Mouse (Mus musculus) naive thymus-derived CD4-positive, alpha-beta T cell, adult 2 months (primary cell): ENCODE data around the gene Yipf6.
A peak's percentile ranks its signal among the peaks of the same experiment; 100 is the strongest.

Experiments used
- DNase-seq: peaks from one replicate; pipeline ENCODE4 v3.0.0-alpha.2; 2011; ENCODE audit warnings: low read depth

Yipf6 gene

DNA sequence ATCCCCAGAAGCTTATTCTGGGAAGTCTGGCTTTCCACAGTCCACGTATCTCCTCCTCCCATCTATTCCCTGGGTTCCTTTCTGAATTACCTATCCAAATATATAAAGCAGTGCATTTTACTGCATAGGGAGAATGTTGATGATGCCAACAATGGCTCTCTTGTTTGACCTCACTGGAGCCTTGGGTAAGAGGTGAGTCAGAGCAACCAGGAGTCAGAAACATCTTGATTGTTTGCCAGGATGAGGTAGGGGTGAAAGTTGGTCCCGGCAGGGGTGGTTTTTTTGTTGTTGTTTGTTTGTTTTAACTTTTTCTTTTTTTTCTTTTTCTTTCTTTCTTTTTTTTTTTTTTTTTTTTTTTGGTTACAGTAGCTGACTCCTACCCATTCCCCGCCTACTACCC, at the start of gene Yipf6:
TSS of gene Yipf6 (plus strand) at position 216 of the 400 bp plus-strand sequence.
- no peak for DNase-seq

DNA sequence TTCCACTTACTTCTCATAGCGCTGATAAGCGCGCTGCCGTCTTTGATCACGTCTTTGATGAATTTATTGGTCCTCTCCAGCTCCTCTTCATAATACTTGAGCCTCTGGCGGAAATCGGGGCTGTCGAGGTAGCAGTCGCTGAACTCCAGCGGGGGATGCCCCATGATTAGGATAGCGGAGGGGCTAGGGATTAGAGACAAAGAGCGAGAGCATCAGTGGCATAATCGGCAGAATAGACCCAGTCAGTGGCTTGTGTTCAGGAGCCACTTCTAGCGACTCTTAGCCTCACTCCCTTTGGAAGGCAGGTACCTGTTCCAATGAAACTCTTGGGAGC, 46.1 kb upstream of the Yipf6 start:
- DNase-seq, result no peak

DNA sequence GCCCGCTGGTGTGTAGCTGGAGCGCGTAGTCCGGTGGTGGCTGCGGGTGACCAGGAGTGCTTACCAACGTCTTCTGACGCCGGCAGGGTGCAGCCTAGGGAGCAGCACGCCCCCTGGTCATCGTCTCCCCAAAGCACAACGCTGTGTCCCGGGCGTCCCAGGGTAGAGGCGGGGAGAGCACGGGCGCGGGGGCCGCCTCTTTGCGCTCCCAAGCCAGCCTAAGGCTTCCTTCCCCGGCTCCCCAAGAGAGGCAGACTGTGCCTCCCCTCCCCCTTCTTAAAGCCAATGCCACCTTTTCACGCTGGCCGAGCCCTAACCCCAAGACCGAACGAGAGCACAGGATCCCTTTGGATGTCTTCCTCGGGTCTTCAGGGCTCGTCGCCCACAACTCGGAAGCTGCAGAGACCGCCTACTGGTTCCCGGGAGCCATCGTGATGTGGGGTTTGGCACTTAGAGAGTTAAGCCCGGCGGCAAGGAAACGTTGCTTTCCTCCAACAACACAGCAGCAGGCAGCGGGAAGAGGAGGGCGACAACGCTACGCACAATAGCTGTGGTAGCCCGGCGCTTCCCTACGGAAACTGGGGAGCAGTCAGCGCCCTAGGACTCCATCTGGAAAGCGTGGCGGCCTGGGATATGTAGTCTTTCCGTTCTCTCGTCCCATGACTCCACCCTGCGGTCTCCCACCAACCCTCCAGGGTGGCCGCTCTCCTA, 45.6 kb upstream of the Yipf6 start, which contains the start of gene Ophn1:
TSS of gene Ophn1 (minus strand) at position 620 of the 711 bp plus-strand sequence.
- no peak for DNase-seq

DNA sequence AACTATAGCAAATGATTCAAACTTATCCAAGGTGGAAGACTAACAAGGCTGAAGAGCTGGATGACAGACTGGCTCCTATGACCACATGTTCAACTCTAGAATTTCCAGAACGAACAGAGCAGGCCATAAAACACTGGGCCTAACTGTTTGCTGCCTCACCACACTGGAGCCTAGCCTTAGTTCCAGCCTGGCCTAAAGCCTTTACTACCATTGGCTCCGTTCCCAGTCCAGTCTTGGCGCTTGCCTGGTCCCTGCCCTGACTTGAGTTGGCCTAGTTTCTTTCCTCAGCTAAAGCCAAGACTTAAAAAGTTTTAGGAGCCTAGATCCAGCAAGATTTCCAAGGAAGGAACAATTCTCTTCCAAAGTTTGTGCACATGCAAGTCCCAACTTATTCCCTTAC, 37.8 kb upstream of the Yipf6 start:
- DNase-seq, result no peak

DNA sequence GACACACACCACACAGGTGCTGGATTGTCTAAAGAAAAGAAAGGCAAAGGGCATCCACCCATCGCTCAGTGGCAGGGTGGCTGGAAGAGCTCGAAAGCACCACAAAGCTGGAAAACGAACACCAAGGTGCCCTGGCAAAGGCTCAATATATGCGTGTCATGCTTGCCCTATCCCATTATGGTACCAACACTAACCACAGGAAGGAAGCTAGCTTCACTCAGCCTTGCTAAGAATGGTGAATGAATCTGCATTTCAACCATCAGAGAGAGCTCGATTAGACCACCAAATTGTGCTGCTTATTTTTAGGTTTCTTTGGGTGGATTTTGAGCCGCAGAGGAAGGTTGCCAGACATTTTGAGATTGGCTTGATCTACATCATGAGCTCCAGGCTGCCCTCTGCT, 31.9 kb upstream of the Yipf6 start:
- no peak for DNase-seq

DNA sequence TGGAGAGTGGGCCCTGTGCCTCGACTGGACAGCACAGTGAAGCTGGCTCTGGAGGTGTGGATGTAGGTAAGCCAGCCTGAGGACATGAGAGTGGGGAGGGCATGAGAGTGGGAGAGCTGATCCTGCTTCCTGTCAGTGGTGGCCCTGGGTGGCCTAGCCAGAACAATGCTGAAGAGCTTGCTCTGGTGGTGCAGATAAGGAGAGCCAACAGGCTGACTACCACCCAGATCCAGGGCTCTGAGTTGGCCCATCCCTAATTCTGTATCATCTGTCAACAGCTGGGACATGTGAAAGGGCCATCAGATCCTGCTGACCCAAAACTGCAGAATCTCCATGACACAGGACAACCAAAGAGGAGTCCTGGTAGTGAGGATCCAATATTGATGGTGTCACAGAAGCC, 27.2 kb upstream of the Yipf6 start:
- DNase-seq, result no peak

DNA sequence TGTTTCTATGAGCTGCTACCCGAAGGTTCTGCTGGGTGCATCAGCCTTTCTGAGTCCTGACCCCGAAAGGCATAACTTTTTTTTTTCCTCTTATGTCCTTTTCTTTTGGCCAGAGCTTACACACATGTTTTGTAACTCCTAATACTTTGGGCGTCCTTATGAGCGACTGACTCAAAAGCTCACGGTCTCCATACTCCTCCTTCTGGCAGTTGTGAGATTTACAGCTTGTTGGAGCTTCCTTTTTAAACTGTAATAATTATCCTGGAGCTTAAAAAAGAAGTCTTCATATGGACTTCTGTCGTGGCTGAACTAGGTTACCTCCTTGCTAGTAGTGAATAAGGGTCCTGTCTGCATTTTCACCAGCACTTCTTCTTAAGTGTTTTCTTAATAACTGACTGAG, 16.7 kb upstream of the Yipf6 start:
- DNase-seq, result peak; percentile 37

DNA sequence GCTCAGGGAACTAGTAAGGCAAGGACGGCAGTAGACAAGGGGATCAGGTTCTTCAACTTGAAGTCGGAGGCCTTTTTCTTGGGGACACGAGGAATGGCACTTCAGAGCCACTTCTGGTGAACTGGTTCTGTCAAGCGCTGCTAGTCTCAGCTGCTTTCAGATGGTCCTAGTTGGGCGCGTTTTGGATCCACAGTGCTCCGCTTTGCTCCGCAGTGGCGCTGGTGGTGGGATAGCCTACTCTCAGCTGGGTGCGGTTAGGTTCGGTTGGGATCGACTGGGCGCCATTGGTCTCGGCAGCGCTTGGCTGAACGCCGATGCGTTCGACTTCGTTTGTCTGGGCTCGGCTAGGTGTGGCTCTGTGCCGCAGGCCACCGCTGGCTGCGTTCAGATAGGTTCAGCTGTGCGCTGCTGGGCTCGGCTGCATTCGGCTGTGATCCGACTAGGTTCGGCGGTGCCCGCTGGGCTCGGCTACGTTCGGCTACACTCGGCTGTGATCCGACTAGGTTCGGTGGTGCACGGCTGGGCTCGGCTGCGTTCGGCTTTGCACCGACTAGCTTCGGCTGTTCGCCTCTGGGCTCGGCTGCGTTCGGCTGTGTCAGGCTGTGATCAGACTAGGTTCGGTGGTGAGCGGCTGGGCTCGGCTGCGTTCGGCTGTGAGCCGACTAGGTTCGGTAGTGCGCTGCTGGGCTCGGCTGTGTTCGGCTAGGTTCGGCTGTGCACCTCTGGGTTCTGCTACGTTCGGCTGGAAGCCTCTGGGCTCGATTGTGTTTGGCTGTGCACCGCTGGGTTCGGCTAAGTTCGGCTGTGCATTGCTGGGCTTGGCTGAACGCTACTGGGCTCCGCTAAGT, 815 bp downstream of the Yipf6 start:
- DNase-seq, result peak; percentile 96

DNA sequence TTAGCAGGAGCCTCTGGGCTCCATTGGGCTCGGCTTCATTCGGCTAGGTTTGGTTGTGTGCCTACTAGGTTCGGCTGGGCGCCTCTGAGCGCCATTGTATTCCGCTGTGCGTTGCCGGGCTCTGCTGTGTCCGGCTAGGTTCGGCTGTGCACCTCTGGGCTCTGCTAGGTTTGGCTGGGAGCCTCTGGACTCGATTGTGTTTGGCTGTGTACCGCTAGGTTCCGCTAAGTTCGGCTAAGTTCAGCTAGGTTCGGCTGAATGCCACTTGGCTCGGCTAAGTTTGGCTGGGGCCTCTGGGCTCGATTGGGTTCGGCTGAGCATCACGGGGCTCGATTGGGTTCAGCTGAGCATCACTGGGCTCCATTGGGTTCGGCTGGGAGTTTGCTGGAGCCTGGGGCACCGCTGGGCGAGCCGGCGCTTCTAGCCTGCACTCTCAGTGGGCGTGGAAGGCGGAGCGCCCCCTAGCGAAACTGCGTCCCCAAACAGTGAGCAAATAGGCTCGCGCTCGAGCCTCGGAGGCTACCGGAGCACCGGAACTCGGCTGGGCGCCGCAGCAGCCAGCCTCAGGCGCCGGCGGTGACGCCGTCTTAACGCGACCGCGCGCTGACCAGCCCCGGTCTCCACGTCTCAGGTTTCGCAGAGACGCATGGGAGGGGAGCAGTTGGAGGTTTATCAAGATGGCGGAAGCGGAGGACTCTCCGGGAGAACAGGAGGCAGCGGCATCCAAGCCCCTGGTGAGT, 1.6 kb downstream of the Yipf6 start:
- DNase-seq, result peak; percentile 94

DNA sequence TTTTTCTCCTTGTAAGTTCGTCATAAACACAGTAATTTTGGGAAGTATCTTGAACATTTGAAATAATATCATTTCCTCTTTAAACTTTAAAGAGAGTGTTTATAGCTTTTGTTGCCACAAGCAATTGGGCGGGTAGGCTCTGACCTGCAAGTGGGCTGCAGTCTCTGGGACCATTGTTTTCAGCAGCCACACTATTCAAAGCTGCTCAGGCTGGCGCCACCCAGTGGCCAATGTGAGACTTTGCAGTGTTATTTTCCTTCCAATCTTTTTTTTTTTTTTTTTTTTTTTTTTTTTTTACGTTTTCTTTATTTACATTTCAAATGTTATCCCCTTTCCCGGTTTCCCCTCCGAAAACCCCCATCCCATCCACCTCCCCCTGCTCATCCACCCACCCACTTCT, 17.8 kb downstream of the Yipf6 start:
- peak; percentile 50 for DNase-seq

DNA sequence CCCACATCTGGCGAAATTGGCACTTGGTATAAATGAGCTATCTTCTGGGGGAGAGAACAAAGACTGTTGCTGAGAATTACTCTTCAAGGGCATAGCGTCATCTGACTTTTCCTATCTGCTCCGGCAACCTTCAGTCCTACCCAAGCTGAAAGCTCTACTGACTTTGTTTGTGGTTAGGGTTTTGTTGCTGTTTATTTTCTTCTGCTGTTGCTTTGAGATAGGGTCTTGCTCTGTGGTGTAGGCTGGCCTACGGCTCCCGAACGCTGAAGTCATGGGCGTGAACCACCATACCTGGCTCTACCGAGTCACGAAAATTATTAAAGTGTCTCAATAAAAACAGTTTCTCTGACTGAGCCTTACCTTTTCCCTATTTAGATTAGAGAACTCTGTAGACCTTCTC, 22.2 kb downstream of the Yipf6 start:
- DNase-seq, result no peak

DNA sequence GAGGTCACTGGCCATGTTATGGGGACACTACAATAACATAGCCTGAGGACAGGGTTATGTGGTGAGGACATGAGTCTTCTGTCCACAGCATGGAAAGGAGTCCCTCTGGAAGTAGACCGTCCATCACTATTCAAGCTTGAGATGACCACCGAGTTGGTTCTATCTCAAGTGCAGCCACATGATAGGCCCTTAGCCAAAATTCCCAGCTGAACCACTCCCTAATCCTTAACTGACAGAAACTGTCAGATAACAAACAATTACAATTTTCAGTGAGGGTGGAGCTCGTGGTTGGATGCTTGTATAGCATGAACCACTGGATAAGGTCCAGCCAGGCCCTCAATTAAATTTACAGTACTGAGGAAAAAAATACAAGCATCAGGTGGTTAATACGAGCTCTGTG, 22.9 kb downstream of the Yipf6 start:
- DNase-seq, result no peak

DNA sequence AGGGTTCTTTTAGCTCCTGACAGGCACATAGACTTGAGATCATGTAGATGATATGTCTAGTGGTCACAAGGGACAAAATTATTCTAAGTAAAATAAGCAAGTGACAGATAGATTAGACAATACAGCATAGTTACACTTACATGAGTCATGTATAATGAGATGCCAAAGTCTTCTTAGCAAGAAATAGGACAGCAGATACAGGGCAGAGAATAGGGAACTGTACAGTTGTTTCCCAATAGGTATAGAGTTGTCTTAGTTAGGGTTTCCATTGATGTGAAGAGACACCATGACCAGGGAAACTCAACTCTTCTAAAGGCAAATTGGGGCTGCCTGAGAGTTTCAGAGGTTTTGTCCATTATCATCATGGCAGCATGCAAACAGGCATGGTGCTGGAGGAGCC, 27.6 kb downstream of the Yipf6 start:
- no peak for DNase-seq

DNA sequence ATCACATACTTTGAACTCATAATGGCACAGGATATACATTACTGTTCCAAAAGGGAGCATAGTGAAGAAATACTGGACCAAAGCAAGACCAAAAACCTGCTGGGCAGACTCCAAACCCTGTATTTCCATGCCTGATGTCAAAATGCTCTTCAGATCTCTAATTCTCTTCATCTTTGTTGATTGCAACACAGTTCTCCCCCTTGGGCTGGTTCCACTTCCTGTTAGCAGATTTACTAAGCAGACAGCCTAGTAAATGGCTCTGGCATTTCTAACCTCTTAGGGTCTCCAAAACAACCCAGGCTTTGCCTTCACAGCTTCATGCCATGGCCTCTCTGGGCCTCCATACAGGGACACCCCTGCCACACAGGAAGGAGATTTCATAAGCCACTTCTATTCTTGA, 28.4 kb downstream of the Yipf6 start:
- no peak for DNase-seq

DNA sequence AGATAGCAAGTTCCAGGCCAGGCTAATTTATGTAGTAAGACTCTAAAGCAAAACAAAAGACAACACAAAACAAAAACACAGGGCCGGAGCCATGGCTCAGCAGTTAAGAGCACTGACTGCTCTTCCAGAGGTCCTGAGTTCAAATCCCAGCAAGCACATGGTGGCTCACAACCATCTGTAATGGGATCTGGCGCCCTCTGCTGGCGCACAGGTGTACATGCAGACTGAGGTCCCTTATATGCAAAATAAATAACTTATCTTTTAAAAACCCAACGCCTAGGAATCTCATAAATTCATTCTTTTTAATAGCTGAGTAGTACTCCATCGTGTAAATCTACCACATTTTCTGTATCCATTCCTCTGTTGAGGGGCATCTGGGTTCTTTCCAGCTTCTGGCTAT, 50.5 kb downstream of the Yipf6 start:
- peak; percentile 4 for DNase-seq

DNA sequence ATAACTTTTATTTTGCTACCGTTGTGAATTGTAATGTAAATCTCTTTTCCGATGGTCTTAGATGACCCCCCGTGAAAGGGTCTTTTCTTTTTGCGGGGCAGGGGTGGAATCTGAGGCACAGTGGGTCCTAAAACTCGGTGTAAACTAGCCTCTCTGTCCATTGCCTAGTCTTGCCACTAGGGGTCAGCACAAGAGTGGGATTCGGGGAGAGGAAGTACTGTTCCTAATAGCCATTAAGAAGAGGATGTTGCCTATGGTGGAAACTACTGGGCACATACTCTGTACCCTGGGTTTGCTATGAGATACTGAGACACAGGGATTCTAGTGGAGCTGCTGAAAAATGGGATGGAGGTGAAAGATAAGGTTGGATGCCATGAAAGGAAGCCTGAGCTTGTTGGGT, 53.5 kb downstream of the Yipf6 start:
- peak; percentile 23 for DNase-seq
